Mouse (Mus musculus) c-Kit-positive CD71-positive TER-119-positive erythroid progenitor cells, embryonic 14.5 days (primary cell): ENCODE results near the gene Wnt6.
A peak's percentile ranks its signal among the peaks of the same experiment; 100 is the strongest.

Source experiments
- DNase-seq: peaks from one replicate; pipeline ENCODE4 v3.0.0-alpha.2; 2013; ENCODE audit warnings: low spot score

Wnt6 gene

GRCm38 (mm10) chr1:74775816-74776215, 4.1 kb downstream of the Wnt6 start:
- DNase-seq = no peak

DNA sequence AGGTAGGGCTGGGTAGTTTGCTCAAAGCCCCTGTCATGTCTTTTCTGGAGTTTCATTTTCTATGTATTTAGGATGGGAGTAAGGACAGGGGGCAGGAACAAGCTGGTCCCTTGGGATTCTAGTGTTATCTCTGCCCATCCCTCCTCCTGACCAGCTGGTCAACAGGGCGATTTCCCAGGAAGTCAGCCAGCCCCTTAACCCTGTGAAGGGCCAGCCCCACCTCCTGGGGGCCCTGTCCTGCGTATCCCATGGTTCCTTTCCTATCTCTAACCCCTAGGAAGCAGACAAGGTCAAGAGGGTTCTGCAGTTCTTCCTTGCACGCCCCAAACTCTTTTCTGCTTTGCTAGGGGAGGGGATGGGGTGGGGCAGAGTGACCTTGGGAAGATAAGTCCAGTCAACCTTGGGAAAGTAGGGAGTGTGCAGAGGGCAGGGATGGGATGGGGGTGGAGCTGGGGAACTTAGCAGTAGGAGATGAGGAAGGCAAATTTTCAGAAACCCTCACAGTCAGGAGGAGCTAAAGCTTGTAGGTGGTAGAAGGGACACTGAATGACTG, 7.3 kb downstream of the Wnt6 start:
- no peak for DNase-seq

- no peak for DNase-seq
Measured at GRCm38 (mm10) chr1:74782045-74782444, 10.4 kb downstream of the Wnt6 start.

- DNase-seq = no peak
Measured at GRCm38 (mm10) chr1:74783554-74783953, 11.9 kb downstream of the Wnt6 start.

DNA sequence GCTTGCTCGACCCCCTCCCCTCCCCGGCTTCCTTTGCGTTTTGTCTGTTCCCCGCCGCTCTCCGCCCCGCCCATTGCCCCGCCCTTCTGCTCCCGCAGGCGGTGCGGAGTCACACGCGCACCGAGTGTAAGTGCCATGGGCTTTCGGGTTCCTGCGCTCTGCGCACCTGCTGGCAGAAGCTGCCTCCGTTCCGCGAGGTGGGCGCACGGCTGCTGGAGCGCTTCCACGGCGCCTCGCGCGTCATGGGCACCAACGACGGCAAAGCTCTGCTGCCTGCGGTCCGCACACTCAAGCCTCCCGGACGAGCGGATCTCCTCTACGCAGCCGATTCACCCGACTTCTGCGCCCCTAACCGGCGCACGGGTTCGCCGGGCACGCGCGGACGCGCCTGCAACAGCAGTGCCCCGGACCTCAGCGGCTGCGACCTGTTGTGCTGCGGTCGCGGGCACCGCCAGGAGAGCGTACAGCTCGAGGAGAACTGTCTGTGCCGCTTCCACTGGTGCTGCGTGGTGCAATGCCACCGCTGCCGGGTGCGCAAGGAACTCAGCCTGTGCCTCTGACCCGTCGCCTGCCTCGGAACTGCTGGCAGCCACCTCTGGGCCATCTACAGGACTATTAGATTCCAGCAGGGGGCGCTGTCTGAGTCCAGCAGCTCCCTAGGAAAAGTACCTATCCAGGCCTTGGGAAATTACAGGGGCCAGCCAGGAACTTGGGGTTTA, 12.5 kb downstream of the Wnt6 start:
- peak; percentile 33 for DNase-seq

DNA sequence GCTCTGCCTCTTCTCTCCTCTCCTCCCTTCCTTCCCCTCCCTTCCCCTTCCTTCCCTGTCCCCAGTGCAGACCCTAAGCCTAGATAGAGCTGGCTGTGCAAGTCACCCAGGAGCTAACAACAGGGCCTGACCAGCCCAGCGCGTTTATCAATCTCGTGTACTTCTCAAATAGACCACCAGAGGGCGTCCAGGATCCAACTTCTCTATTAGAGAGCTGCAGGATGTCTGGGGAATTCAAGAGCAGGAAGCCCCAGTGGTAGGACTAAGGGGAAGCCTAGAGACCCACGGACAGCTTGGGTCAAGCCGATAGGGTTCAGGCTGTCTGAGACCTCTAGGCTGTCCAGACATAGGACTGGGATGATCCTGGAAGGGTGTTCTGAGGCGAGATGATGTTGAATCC, 16.2 kb downstream of the Wnt6 start:
- DNase-seq = peak; percentile 43

DNA sequence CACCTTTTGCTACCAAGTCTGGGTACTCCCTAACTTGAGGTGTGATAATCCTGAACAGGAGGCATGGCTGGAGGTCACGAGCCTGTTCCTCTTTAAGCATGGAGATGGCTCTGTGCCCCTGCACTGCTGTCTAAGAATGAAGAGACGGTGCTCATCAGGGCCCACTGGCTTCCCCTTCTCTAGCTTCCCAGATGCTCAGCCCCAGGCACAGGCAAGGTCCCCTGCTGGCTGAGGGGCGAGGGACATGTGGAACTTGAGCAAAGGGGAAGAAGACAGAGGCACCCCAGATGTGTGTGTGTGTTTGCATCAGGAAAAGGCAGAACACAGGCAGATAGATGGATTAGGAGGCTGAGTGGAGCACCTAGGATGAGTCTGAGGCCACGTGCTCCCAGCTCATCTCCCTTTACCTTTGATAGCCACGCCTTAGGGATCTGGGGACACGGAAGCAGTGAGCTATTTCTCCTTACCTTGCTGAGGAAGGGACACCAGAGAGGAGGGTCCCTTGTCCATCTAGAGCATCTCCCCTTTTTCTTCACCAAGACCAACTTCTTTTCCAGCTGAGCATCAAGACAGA, 17.0 kb downstream of the Wnt6 start:
- DNase-seq = no peak

DNA sequence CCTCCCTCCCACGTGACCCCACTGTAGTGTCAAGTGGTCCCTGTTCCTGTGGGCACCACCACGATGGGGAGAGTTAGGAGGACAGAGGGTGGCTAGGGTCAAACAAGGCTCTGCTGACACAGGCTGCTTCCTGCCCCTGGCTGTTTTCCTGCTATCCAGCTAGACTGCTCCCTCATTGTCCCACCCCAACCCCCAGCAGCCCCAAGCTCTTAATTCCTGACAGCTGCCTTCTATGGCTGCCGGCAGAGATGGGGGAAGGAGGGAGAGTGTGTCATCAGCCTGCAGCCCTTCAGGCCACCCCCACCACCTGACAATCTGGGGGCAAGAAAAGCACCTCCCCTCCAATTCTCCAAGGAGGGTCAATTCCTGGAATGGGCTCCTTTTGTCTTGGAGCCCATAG, 18.4 kb downstream of the Wnt6 start:
- DNase-seq = no peak

GRCm38 (mm10) chr1:74791249-74791648, 19.6 kb downstream of the Wnt6 start, which contains the start of gene Wnt10a:
TSS of gene Wnt10a (plus strand) at chr1:74791516.
- no peak for DNase-seq

GRCm38 (mm10) chr1:74792831-74793660, 21.4 kb downstream of the Wnt6 start:
- no peak for DNase-seq

DNA sequence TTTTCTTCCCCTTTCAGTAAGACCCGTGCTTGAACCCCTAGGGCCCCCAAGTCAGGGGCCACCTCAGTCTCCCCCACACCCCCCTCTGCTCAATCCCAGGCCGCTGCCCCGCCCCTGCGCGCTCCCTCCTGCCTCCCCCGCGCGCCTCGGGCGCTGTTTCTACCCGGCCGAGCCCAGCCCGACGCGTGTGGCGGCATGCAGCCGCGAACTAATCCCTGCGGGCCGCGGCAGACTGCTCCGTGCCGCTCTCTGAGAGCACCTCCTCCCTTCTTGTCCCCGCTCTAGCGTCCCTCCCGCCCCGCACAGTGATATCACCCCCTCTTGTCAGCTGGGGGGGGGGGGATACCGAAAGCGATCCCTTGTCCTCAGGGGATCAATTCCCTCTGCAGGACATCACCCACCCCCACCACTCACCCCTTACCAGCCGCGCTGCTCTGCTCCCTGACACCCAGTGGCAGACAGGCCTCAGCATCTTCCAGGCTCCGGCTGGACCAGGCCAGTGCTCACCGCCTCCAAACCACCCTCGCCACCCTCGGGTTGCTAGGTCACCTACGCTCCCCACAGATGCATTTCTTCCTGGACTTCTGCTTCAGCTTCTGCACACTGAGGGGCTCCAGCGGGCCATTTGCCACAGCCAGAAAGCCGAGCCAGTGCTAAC, 22.9 kb downstream of the Wnt6 start:
- DNase-seq = no peak

- DNase-seq = no peak
Measured at GRCm38 (mm10) chr1:74795145-74795529, 23.4 kb downstream of the Wnt6 start.

DNA sequence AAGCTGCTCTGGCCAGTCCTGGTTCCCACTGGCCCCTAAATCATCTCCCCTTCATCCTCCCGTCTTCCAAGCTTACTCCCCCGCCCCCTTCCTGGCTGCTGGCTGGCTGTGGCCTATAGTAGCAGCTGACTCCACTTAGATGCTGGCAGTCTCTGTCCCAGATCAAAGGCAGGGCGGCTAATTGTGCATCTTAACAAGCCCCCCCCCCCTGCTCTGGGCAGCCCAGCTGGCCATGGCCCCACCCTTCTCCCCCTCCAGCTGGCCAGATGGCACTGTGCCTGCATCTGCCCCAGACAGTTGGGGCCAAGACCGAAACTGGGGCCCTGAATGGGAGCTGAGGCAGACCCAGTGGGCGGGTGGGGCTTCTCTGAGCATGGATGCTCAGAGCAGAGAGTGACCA, 25.8 kb downstream of the Wnt6 start:
- DNase-seq = no peak

DNA sequence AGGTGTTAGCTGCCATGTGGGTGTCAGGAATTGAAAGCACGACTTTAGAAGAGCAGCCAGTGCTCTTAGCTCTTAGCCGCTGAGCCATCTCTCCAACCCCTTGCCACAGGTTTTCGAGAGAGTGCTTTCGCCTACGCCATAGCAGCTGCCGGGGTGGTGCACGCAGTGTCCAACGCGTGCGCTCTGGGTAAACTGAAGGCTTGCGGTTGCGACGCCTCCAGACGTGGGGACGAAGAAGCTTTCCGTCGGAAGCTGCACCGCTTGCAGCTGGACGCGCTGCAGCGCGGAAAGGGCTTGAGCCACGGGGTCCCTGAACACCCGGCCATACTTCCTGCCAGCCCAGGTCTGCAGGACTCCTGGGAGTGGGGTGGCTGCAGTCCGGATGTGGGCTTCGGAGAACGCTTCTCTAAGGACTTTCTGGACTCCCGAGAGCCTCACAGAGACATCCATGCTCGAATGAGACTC, 28.8 kb downstream of the Wnt6 start:
- DNase-seq = no peak

DNA sequence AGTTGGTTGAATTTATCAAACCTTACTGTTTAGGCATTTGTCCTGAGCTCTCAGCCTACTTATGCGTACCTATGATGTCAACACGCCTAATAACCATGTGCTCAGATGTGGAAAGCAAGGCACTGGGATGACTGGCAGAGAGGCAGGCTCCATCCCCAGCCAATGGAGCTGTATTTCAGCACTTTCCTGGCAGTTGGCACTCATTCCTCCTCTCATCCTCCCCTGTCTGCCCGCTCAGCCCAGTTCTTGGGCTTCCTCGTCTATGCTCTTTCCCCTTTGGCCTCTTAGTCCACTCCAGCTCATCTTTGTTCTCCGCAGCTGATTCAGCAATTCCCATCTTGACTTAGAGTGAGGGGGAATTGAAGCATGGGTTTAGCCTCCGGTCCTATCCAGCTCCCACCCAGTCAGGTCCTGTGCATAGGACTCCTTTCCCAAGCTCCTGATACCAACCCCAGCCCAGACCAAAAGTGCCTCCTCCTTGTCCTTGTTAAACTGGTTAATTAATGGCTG, 30.0 kb downstream of the Wnt6 start:
- DNase-seq = no peak

DNA sequence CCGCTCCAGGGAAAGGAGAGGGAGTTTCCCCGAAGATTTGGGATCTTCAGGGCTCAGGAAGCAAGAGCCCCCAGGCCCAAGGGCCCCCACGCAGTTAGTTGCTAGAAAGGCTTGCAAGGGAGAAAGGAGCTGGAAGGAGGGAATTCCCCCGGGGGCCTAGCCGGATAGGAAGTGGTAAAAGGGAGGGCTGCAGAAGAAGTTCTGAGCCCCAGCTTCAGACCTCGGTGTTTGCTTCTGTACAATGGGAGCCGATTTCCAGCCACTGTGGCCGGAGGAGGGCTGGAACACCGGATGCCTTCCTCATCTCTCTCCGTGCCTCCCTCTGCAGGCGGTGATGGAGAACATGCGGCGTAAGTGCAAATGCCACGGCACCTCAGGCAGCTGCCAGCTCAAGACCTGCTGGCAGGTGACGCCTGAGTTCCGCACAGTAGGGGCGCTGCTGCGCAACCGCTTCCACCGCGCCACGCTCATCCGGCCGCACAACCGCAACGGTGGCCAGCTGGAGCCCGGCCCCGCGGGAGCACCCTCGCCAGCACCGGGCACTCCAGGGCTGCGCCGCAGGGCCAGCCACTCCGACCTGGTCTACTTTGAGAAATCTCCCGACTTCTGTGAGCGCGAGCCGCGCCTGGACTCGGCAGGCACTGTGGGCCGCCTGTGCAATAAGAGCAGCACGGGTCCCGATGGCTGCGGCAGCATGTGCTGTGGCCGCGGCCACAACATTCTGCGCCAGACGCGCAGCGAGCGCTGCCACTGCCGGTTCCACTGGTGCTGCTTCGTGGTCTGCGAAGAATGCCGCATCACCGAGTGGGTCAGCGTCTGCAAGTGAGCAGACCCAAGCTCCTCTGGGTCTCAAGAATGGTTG, 31.3 kb downstream of the Wnt6 start:
- no peak for DNase-seq

- no peak for DNase-seq
Measured at GRCm38 (mm10) chr1:74804211-74804870, 32.6 kb downstream of the Wnt6 start.

DNA sequence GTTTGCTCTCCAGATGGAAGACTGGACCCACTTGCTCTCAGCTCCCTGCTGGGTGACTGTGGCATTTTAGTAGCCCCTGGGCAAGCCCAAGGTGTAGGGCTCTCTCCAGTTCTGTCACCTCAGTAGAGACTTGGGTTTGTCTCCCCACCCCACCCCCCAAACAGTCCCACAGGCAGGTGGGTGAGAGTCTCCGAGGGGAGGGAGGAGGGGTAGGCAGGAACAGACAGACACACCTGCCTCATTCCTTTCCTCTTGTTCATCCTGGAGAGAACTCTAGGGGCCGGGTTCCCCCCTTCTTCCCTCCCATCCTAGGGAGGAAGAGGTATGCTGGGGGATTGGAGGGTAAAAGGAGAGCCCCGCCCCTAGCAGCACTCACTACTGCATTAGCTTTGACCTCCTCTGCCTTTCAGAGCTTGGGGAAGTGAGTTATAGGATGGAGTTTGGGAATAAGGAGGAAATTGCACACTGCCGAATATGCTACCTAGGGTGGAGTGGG, 33.7 kb downstream of the Wnt6 start:
- no peak for DNase-seq

DNA sequence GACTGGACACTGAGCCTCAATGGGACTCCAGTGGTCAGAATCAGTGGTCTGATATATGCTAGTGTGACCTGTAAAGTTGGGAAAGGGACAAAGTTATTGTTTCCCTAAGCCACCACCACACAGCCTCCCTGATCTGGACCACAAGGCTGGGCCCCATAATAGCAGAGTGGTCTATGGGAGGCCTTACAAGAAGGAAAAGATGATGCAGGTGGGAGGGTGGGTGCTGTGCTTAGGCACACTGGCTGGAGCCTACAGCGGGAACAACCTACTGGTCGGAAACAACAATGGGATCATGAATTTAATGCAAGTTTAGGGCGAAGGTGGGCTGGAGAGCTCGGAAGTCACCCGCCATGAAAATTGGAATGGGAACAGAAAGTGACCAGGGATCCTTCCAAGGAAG, 34.2 kb downstream of the Wnt6 start:
- DNase-seq = no peak
